Mouse (Mus musculus) cerebellum, adult 2 months (tissue): ENCODE measurements at regions not wholly inside any gene's neighbourhood (a gene's known extent, or its start where the extent isn't known, plus 50 kb on each side); places are given as distances from the start of the nearest gene placed in this dataset.

Experiments used
- CTCF ChIP-seq: fragments of 200-500 bp; IDR thresholded peaks from 2 replicates; pipeline ENCODE4 v1.5.1; 2011; ENCODE audit warnings: low read depth, mild to moderate bottlenecking, control low read depth, low read length, moderate library complexity, borderline replicate concordance; ENCODE audit not compliant: insufficient read depth
- POLR2A ChIP-seq: fragments of 200-500 bp; IDR thresholded peaks from 2 replicates; pipeline ENCODE4 v1.6.1; 2011; ENCODE audit warnings: low read length, control low read depth, borderline replicate concordance; ENCODE audit not compliant: insufficient read depth

- TF ChIP-seq POLR2A, result no peak
- no peak for TF ChIP-seq CTCF
Observed at GRCm38 (mm10) chr4:137100756-137101155, 52.2 kb upstream of the Zbtb40 start.
